Mouse (Mus musculus) midbrain, embryonic 11.5 days (tissue): ENCODE measurements around the gene Wdr53. TPM values are rescaled to one million over a fixed set of nuclear protein-coding genes. Genes with fewer than 3 reads are reported as not detected.
"Not testable (repeated sequence)": the region's sequence is repeated elsewhere in the genome, so short reads cannot be mapped to it uniquely, and the experiment has no call there.

Source experiments
- ATAC-seq: fragments of 200-750 bp; cut with Nextera tagmentation; 2 replicates; pipeline ENCODE4 v1.8.0; 2017; ENCODE audit warnings: moderate TSS enrichment, moderate library complexity; ENCODE audit not compliant: low FRiP score
- DNase-seq: peaks from one replicate; pipeline ENCODE4 v3.0.0; 2015; ENCODE audit warnings: low spot score; ENCODE audit errors: missing footprints
- H3K27ac ChIP-seq: fragments of 300-500 bp; sonication (generic); 2 replicates; pipeline ENCODE4 v1.5.1; 2014; ENCODE audit warnings: low read depth, low read length
- H3K27me3 ChIP-seq: fragments of 300-500 bp; sonication (generic); 2 replicates; pipeline ENCODE4 v1.6.1; 2014; ENCODE audit warnings: mild to moderate bottlenecking, low read length, moderate library complexity, mixed read lengths; ENCODE audit not compliant: control insufficient read depth, insufficient read depth
- H3K36me3 ChIP-seq: fragments of 300-500 bp; sonication (generic); 2 replicates; pipeline ENCODE4 v1.6.1; 2014; ENCODE audit warnings: mild to moderate bottlenecking, low read length, moderate library complexity, mixed read lengths; ENCODE audit not compliant: control insufficient read depth, insufficient read depth
- H3K4me1 ChIP-seq: fragments of 300-500 bp; sonication (generic); 2 replicates; pipeline ENCODE4 v1.6.1; 2014; ENCODE audit warnings: low read length; ENCODE audit not compliant: control insufficient read depth, insufficient read depth
- H3K4me2 ChIP-seq: fragments of 300-500 bp; sonication (generic); 2 replicates; pipeline ENCODE4 v1.6.1; 2014; ENCODE audit warnings: mild to moderate bottlenecking, moderate library complexity
- H3K4me3 ChIP-seq: fragments of 300-500 bp; sonication (generic); 2 replicates; pipeline ENCODE4 v1.5.1; 2014; ENCODE audit warnings: low read depth, low read length
- H3K9ac ChIP-seq: fragments of 300-500 bp; sonication (generic); 2 replicates; pipeline ENCODE4 v1.6.1; 2014; ENCODE audit warnings: low read length
- H3K9me3 ChIP-seq: fragments of 300-500 bp; sonication (generic); 2 replicates; pipeline ENCODE4 v1.6.1; 2016; ENCODE audit warnings: low read length; ENCODE audit not compliant: control insufficient read depth
- WGBS: fragments of 180-500 bp; shearing (Covaris S2); extraction: QIAGEN DNeasy Blood & Tissue Kit; methylation state at CpG from one replicate; pipeline ENCODE4 v1.1.7; 2014; 5-methylcytosine and 5-hydroxymethylcytosine counted together
- polyA plus RNA-seq: library from polyadenylated mRNA; unstranded; fragments of >200 nt; fragmentation: Nextera tagmentation; extraction: Ambion mirVana; gene quantifications from 2 replicates; pipeline ENCODE4 v1.2.1, GENCODE M21; 2014

The Wdr53 gene
- polyA plus RNA-seq, 1 experiment from 2014 or later = 16.4 TPM

DNA sequence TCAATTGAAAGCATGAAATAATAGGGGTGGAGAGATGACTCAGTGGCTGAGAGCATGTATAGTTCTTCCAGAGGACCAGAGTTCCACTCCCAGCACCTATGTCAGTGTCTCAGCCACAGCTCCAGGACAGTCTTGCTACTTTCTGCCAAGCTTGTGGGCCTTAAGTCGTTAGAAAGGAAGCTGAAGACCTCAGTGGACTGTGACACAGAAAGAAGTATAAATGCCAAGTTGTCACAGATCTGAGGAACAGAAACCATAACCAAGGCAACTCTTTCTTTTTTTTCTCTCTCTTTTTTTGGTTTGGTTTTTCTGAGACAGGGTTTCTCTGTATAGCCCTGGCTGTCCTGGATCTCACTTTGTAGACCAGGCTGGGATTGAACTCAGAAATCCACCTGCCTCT is 28.8 kb downstream of the Wdr53 start:
- no peak overlapping the region for H3K4me2 ChIP-seq
- no peaks in the 10 kb centered on the region for H3K9me3 ChIP-seq
- H3K4me1 ChIP-seq = peaks cover 5% of the 10 kb centered on the region
- H3K27ac ChIP-seq = no peak overlapping the region
- ATAC-seq (no peak), DNase-seq (peak; percentile 37)
- H3K4me3 ChIP-seq = no peak overlapping the region
- WGBS = 75% methylated on average over 1 of the region's 1 CpGs
- 0 out of 2 replicates have a peak, but pooled peaks cover 3% of the 10 kb centered on the region for H3K36me3 ChIP-seq
- H3K9ac ChIP-seq = no peak overlapping the region
- no peaks in the 10 kb centered on the region for H3K27me3 ChIP-seq

DNA sequence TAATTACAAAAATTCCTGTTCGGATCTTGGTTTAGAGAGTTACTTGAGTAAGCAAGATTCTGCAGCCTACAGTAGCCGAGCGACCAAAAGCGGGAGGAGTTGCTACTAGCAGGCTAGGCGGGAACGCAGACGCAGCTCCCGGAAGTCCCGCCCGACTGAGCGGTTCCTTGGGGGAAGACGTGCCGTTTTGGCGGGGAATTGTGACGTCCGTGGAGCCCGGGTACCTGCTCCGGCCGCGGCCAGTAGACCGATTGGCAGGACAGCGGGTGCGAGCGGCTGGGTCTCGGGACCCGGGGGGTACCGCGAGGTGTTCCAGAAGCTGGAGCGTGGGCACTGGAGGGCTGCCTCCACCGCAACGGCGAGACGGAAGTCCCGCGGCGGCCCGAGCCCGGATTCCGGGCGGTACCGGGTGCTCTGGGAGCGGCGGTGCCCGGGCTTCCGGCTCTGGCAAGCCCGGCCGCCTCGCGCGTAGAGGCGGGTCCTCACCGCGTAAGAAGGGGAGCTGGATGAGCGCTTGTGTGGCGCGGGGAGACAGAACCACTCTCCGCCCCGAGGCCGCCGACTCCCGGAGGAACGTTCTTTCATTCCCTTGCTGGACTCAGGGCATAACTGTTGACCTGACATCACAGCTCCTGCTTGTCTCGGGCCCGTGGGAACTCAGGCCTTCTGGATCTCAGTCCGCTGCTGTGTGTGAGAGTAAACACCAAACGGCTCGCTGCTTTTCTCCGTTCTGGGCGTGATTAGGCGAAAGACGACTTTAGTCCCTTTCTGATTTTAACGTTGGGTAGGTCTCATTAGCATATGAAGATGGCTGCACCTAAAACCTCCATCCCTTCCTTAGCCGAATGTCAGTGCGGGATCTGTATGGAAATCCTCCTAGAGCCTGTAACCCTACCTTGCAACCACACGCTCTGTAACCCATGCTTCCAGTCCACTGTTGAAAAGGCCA is 30.6 kb downstream of the Wdr53 start, which contains the start of gene Rnf168:
Rnf168 (plus strand) TSS at position 152 of the 949 bp plus-strand sequence.
- peak within 1 kb of the TSS; percentile 86 for H3K9ac ChIP-seq
- H3K27me3 ChIP-seq = no peaks in the 10 kb centered on the region
- H3K4me1 ChIP-seq = peaks cover 5% of the 10 kb centered on the region
- under 1% methylated on average over 71 of the region's 75 CpGs for WGBS
- peak within 1 kb of the TSS; percentile 78 for H3K4me3 ChIP-seq
- peak within 1 kb of the TSS; percentile 86 for H3K27ac ChIP-seq
- 0 out of 2 replicates have a peak, but pooled peaks cover 3% of the 10 kb centered on the region for H3K36me3 ChIP-seq
- peak; percentile 92 for ATAC-seq
- H3K4me2 ChIP-seq = peak within 1 kb of the TSS; percentile 75
- DNase-seq = peak; percentile 98
- no peaks in the 10 kb centered on the region for H3K9me3 ChIP-seq

GRCm38 (mm10) chr16:32278396-32278795 is 31.4 kb downstream of the Wdr53 start:
- 0 out of 2 replicates have a peak, but pooled peaks cover 3% of the 10 kb centered on the region for H3K36me3 ChIP-seq
- peak overlapping the region; percentile 86 for H3K9ac ChIP-seq
- no peaks in the 10 kb centered on the region for H3K27me3 ChIP-seq
- H3K4me3 ChIP-seq = peak overlapping the region; percentile 78
- H3K9me3 ChIP-seq = no peaks in the 10 kb centered on the region
- H3K4me2 ChIP-seq = peak overlapping the region; percentile 75
- DNase-seq (no peak), ATAC-seq (no peak)
- WGBS = 66% methylated on average over 7 of the region's 7 CpGs
- H3K27ac ChIP-seq = no peak overlapping the region
- peaks cover 5% of the 10 kb centered on the region for H3K4me1 ChIP-seq

- no peak for ATAC-seq
- WGBS = 93% methylated on average over 8 of the region's 8 CpGs
- Histone ChIP-seq H3K4me3 (no peak overlapping the region), H3K9me3 (no peaks in the 10 kb centered on the region), H3K36me3 (peaks cover 3% of the 10 kb centered on the region; the same call in 1 of the 2 replicates), H3K4me1 (peaks cover 5% of the 10 kb centered on the region), H3K27ac (no peak overlapping the region), H3K9ac (no peak overlapping the region), H3K27me3 (no peaks in the 10 kb centered on the region), H3K4me2 (no peak overlapping the region)
- peak; percentile 68 for DNase-seq
Measured at GRCm38 (mm10) chr16:32280211-32280610, 33.2 kb downstream of the Wdr53 start.

GRCm38 (mm10) chr16:32282608-32283007 is 35.6 kb downstream of the Wdr53 start:
- H3K9ac ChIP-seq = no peak overlapping the region
- H3K9me3 ChIP-seq = no peaks in the 10 kb centered on the region
- ATAC-seq (no peak), DNase-seq (peak; percentile 53)
- H3K36me3 ChIP-seq = peaks cover 5% of the 10 kb centered on the region; the same call in 1 of the 2 replicates
- H3K4me1 ChIP-seq = peaks cover 5% of the 10 kb centered on the region
- no peak overlapping the region for H3K4me3 ChIP-seq
- H3K27me3 ChIP-seq = no peaks in the 10 kb centered on the region
- H3K27ac ChIP-seq = no peak overlapping the region
- H3K4me2 ChIP-seq = no peak overlapping the region

DNA sequence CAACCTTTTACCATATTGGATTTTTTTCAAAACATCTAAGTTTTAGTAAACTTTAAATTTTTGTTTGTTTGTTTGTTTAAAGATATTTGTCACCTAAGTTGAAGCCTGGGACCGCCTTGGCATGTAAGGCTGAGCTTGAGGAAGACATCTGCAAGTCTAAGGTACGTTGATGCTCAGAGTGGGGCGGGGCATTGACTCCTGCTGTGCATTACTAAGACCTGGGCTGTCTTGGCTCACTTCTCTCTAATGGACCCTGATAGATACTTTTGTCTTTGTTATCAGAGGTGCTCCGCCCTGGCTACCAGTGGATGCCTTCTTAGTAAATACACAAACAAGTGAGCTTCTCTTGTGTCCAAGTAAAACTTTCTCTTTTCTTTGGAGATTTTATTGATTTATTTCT is 44.8 kb downstream of the Wdr53 start:
- Histone ChIP-seq H3K4me2 (no peak overlapping the region), H3K27me3 (no peaks in the 10 kb centered on the region), H3K4me1 (no peaks in the 10 kb centered on the region), H3K9me3 (no peaks in the 10 kb centered on the region), H3K9ac (no peak overlapping the region), H3K36me3 (peaks cover 27% of the 10 kb centered on the region), H3K27ac (no peak overlapping the region), H3K4me3 (no peak overlapping the region)
- ATAC-seq (no peak), DNase-seq (no peak)
- 89% methylated on average over 4 of the region's 4 CpGs for WGBS

GRCm38 (mm10) chr16:32299617-32300016 is 52.6 kb downstream of the Wdr53 start:
- not testable (repeated sequence) for H3K27ac ChIP-seq, DNase-seq, H3K4me2 ChIP-seq, H3K4me3 ChIP-seq, H3K9ac ChIP-seq, ATAC-seq, H3K4me1 ChIP-seq, H3K27me3 ChIP-seq, H3K9me3 ChIP-seq
- whole genome bisulfite sequencing = 94% methylated on average over 4 of the region's 4 CpGs
- peaks cover 17% of the 10 kb centered on the region; the same call in 1 of the 2 replicates for H3K36me3 ChIP-seq

- H3K9me3 ChIP-seq = no peaks in the 10 kb centered on the region
- H3K36me3 ChIP-seq = peaks cover 3% of the 10 kb centered on the region; the same call in 1 of the 2 replicates
- no peaks in the 10 kb centered on the region for H3K27me3 ChIP-seq
- H3K4me2 ChIP-seq = no peak overlapping the region
- H3K4me3 ChIP-seq = no peak overlapping the region
- 59% methylated on average over 1 of the region's 1 CpGs for WGBS
- no peak overlapping the region for H3K9ac ChIP-seq
- DNase-seq = no peak
- no peak overlapping the region for H3K27ac ChIP-seq
- H3K4me1 ChIP-seq = no peaks in the 10 kb centered on the region
- ATAC-seq = no peak
Measured at GRCm38 (mm10) chr16:32303046-32303445, 56.0 kb downstream of the Wdr53 start.

- H3K9ac ChIP-seq = no peak overlapping the region
- H3K36me3 ChIP-seq = peaks cover 3% of the 10 kb centered on the region; the same call in 1 of the 2 replicates
- H3K27me3 ChIP-seq = no peaks in the 10 kb centered on the region
- no peaks in the 10 kb centered on the region for H3K9me3 ChIP-seq
- H3K4me2 ChIP-seq = no peak overlapping the region
- H3K4me3 ChIP-seq = no peak overlapping the region
- no peaks in the 10 kb centered on the region for H3K4me1 ChIP-seq
- ATAC-seq (no peak), DNase-seq (no peak)
- H3K27ac ChIP-seq = no peak overlapping the region
- 94% methylated on average over 7 of the region's 7 CpGs for WGBS
Measured at GRCm38 (mm10) chr16:32303886-32304285, 56.9 kb downstream of the Wdr53 start.
